In genomic region chr7:130403346-130403745, GRCm38 (mm10) we compare ENCODE assay signal across 22 mouse cellular contexts.
DNase-seq lines count a peak whose midpoint lies in the region; ATAC-seq lines count a peak whose summit lies in the region.
"Had no signal": no experiment of that assay in that cellular context is flagged by ENCODE, and none has a peak within 500 bp of the region (broad histone marks: within the 10 kb centered on the region; RNA-seq: fewer than 3 reads in every experiment).

No protein-coding gene starts in this region.

- 53% methylated on average over 2 of the region's 2 CpGs for WGBS in forebrain, embryonic 14.5 days
- WGBS in forebrain, embryonic 12.5 days = 73% methylated on average over 2 of the region's 2 CpGs
- 85% methylated on average over 2 of the region's 2 CpGs for WGBS in limb, embryonic 11.5 days
- WGBS in limb, embryonic 10.5 days = 92% methylated on average over 2 of the region's 2 CpGs

- no peak overlapping the region for H3K9ac ChIP-seq in forebrain, embryonic 14.5 days (ENCODE audit: low read length)
- H3K9ac ChIP-seq in forebrain, embryonic 12.5 days = no peak overlapping the region
- no peak overlapping the region for H3K9ac ChIP-seq in limb, embryonic 11.5 days (ENCODE audit: low read length)
- H3K9ac ChIP-seq: embryonic facial prominence, embryonic 13.5 days; forebrain, embryonic 13.5 days; hindbrain, embryonic 12.5 days had no signal

- no peak overlapping the region for H3K4me3 ChIP-seq in forebrain, embryonic 14.5 days (ENCODE audit: low read depth, low read length)
- no peak overlapping the region for H3K4me3 ChIP-seq in forebrain, embryonic 12.5 days (replicated peaks)
- H3K4me3 ChIP-seq in limb, embryonic 11.5 days (ENCODE audit: low read depth, low read length) = no peak overlapping the region
- H3K4me3 ChIP-seq in limb, embryonic 10.5 days = no peak overlapping the region
- H3K4me3 ChIP-seq: embryonic facial prominence, embryonic 13.5 days; forebrain, embryonic 13.5 days; heart, embryonic 10.5 days; hindbrain, embryonic 12.5 days had no signal

- H3K36me3 ChIP-seq in forebrain, embryonic 14.5 days (ENCODE audit: control insufficient read depth, insufficient read depth, low read length) = no peaks in the 10 kb centered on the region
- 0 out of 2 replicates have a peak, but pooled peaks cover 7% of the 10 kb centered on the region for H3K36me3 ChIP-seq in forebrain, embryonic 12.5 days (replicated peaks)
- H3K36me3 ChIP-seq in limb, embryonic 11.5 days (ENCODE audit: control insufficient read depth, insufficient read depth, low read length) = no peaks in the 10 kb centered on the region
- peaks cover 6% of the 10 kb centered on the region for H3K36me3 ChIP-seq in limb, embryonic 10.5 days

- H3K27me3 ChIP-seq in forebrain, embryonic 14.5 days (replicated peaks; ENCODE audit: control insufficient read depth, insufficient read depth, low read length) = no peaks in the 10 kb centered on the region
- H3K27me3 ChIP-seq in forebrain, embryonic 12.5 days = no peaks in the 10 kb centered on the region
- no peaks in the 10 kb centered on the region for H3K27me3 ChIP-seq in limb, embryonic 11.5 days (ENCODE audit: control insufficient read depth, insufficient read depth, low read length)
- no peaks in the 10 kb centered on the region for H3K27me3 ChIP-seq in limb, embryonic 10.5 days (ENCODE audit: low read depth, poor library complexity, severe bottlenecking)
- H3K27me3 ChIP-seq: embryonic facial prominence, embryonic 13.5 days; forebrain, embryonic 13.5 days; hindbrain, embryonic 12.5 days had no signal

- H3K9me3 ChIP-seq in forebrain, embryonic 14.5 days (replicated peaks; ENCODE audit: control insufficient read depth, low read length) = no peaks in the 10 kb centered on the region
- H3K9me3 ChIP-seq in forebrain, embryonic 12.5 days = no peaks in the 10 kb centered on the region
- H3K9me3 ChIP-seq in limb, embryonic 11.5 days (ENCODE audit: control insufficient read depth, low read length) = no peaks in the 10 kb centered on the region
- no peaks in the 10 kb centered on the region for H3K9me3 ChIP-seq in limb, embryonic 10.5 days (replicated peaks)
- H3K9me3 ChIP-seq: embryonic facial prominence, embryonic 13.5 days; forebrain, embryonic 13.5 days; heart, embryonic 10.5 days; hindbrain, embryonic 12.5 days had no signal

- DNase-seq in forebrain, embryonic 14.5 days (ENCODE audit: low spot score) = peak; percentile 59
- peak; percentile 27 for DNase-seq in limb, embryonic 11.5 days (ENCODE audit: low spot score)
- no peak for DNase-seq in limb, embryonic 10.5 days (ENCODE audit: low spot score)
- peak; percentile 24 for DNase-seq in retina, postnatal 1 day
- no peak for DNase-seq in retina, embryonic 14.5 days (ENCODE audit: low spot score)
- DNase-seq in testis, postnatal 10 days (ENCODE audit: low spot score) = no peak
- DNase-seq: adrenal gland, adult 8-10 months; adrenal gland, postnatal 36 days; cerebellum, adult 11-12 months; cerebellum, adult 9-10 months; cerebellum, postnatal 36 days; gastrocnemius, postnatal 10 days; heart, adult 18-20 months; heart, postnatal 10 days; heart, postnatal 4 days had no signal

- H3K27ac ChIP-seq in forebrain, embryonic 14.5 days (ENCODE audit: low read depth, low read length) = no peak overlapping the region
- no peak overlapping the region for H3K27ac ChIP-seq in forebrain, embryonic 12.5 days
- no peak overlapping the region for H3K27ac ChIP-seq in limb, embryonic 11.5 days (replicated peaks; ENCODE audit: low read depth, low read length)
- no peak overlapping the region for H3K27ac ChIP-seq in limb, embryonic 10.5 days
- H3K27ac ChIP-seq: embryonic facial prominence, embryonic 13.5 days; forebrain, embryonic 13.5 days; heart, embryonic 10.5 days; hindbrain, embryonic 12.5 days had no signal

- no peak overlapping the region for H3K4me2 ChIP-seq in forebrain, embryonic 14.5 days (ENCODE audit: low read length)
- H3K4me2 ChIP-seq in forebrain, embryonic 12.5 days = no peak overlapping the region
- no peak overlapping the region for H3K4me2 ChIP-seq in limb, embryonic 11.5 days (ENCODE audit: low read depth, severe bottlenecking)
- H3K4me2 ChIP-seq: embryonic facial prominence, embryonic 13.5 days; forebrain, embryonic 13.5 days; hindbrain, embryonic 12.5 days had no signal

- no peak for ATAC-seq in forebrain, embryonic 14.5 days
- ATAC-seq in forebrain, embryonic 12.5 days (ENCODE audit: low FRiP score) = no peak
- no peak for ATAC-seq in limb, embryonic 11.5 days (ENCODE audit: insufficient number of reproducible peaks, low FRiP score, low TSS enrichment, low read depth)
- ATAC-seq: forebrain, embryonic 13.5 days; inflammation-experienced regulatory T-cells, adult 6 months; intestine, postnatal 0 days had no signal

- H3K4me1 ChIP-seq in forebrain, embryonic 14.5 days (ENCODE audit: control insufficient read depth, insufficient read depth, low read length) = no peaks in the 10 kb centered on the region
- 0 out of 2 replicates have a peak, but pooled peaks cover 2% of the 10 kb centered on the region for H3K4me1 ChIP-seq in forebrain, embryonic 12.5 days
- peaks cover 6% of the 10 kb centered on the region; the same call in 1 of the 2 replicates for H3K4me1 ChIP-seq in limb, embryonic 11.5 days (ENCODE audit: control insufficient read depth, insufficient read depth, low read length)
- peaks cover 14% of the 10 kb centered on the region for H3K4me1 ChIP-seq in limb, embryonic 10.5 days
- H3K4me1 ChIP-seq: hindbrain, embryonic 12.5 days had no signal

Comparison
In these comparisons a context has a peak if more than half of its experiments do, and no peak if none do; other contexts are left out.
1. DNase-seq: peak in forebrain, embryonic 14.5 days (single experiment), limb, embryonic 11.5 days (single experiment) and retina, postnatal 1 day (single experiment); none in limb, embryonic 10.5 days (single experiment), retina, embryonic 14.5 days (single experiment) and testis, postnatal 10 days (single experiment).